Mouse (Mus musculus): ENCODE measurements around the gene Zfp526. TPM values are rescaled to one million over a fixed set of nuclear protein-coding genes. Genes with fewer than 3 reads are reported as not detected.
A peak's percentile ranks its signal among the peaks of the same experiment; 100 is the strongest.
"Not testable (repeated sequence)": the region's sequence is repeated elsewhere in the genome, so short reads cannot be mapped to it uniquely, and the experiment has no call there.

Zfp526 gene
- total RNA-seq, 2 experiments from 2014 or later, result 9.9 to 10.2 TPM

DNA sequence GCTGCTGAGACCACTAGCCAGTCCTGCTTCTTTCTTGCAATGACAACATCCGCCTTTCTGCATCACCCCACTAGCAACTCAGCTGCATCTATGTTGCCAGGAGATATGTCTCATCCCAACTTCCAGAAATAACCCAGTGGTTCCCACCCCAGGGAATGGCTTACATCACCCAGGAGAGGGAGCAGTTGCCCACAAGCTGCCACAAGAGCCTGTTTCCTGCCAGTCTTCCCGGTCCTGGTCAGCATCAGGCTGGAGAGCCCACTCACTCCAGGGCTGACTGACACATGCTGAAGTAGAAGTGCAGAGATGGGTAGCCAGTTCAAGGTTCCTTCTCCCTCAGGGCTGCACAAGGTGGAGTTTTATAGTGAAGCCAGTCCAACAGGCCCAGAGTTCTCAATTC lies 19.8 kb downstream of the Zfp526 start:
- peak; percentile 81 for DNase-seq

DNA sequence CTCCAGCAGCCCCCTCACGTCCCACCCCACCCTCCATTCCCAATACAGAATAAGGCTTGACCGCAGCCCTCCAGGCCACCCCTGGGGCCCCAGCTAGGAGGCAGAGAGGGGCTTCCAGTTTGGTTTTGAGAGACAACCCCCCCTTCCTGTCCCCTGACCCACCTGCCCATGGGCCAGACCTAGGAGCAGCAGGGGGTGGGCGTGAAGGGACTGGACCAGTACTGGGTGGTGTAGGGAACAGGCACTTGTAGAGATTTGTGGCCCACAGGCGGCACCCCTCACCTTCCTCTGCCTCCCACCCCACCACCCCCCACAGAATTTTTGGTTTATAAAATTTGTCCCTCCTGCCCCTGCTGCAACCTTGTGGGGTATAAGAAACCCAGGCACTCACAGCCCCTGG lies 22.1 kb downstream of the Zfp526 start:
- peak; percentile 10 for DNase-seq

DNA sequence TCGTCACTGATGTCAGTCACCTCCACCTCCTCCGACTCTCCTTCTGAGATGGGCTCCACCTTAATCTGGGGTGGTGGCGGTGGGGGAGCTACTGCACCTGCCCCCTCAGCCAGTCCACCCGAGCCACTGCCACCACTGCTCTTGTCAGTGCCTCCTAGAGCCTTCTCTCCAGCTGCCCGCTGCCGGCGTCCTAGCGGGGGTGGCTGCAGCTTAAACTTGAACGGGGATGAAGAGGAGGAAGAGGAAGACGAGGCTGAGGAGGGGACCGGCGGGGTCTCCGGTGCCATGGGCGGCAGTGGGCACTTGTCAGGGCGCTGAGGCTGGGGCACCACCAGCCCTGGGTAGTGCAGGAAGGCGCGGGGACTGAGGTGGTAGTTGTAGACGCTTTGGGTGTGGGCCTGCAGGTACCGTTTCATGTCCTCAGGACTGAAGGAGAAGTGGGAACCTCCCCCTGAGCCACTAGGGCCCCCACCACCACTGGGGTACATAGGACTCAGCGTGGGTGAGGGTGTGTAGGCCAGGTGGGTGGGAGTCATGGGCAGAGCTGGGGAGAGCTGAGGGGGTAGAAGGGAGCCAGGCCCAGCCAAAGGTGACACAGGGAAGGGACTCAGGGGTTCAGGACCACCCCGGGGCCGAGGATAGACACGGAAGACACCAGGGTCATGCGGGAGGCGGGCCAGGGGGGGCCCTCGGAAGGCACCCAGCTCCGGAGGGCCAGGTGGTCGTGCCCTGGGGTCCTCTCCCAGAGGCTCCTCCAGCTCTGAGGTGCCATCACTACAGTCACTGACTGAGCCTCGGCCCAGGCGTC lies 23.5 kb downstream of the Zfp526 start:
- DNase-seq, result peak; percentile 10

DNA sequence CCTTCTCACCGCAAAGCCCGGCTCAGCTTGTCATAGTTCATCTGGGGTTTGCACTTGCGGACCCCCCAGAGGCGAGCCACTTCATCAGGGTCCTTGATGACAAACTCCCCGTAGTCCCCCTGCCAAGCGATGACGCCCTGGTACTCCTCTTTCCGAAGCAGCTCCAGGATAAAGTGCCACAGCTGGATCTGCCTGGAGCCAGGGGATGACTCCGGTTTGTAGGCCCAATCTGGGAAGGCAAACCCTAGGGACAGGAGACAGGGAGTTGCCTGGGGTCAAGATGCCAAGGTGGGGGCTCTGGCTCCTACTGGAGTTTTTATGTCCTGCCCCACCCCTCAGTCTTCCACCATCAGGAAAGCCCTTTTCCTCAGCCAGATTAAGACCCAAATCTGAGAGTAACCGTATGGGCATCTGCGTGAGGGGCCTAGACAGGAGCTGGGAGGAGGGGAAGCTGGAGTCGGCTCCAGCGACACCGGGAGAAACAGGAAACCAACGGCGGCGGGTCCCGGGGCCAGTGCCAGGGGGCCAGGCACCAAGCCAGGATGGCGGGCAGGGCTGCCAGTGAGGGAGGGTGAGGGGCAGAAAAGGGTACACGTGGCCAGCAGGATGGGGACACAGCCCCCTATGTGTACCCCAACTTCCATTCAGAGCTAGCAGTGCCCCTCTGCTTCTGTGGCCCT lies 25.0 kb downstream of the Zfp526 start:
- DNase-seq, result peak; percentile 85

DNA sequence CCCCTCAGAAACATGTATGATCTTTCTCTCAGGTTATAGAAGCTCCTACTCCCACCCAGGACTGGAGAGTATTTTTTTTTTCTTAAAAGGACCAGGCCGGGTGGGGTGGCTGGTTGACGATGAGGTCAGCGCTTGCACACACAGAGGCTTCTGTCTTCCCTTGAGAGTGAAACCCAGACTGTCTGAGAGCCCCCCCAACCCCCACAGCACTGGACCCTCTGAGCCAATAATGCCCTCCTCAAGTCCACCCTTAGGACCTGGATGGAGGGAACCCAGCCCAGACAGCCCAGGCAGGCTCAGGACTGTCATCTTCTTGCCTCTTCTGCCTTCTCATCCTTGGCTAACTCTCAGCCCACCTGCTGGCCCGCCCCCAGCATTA lies 25.5 kb downstream of the Zfp526 start:
- peak; percentile 31 for DNase-seq

DNA sequence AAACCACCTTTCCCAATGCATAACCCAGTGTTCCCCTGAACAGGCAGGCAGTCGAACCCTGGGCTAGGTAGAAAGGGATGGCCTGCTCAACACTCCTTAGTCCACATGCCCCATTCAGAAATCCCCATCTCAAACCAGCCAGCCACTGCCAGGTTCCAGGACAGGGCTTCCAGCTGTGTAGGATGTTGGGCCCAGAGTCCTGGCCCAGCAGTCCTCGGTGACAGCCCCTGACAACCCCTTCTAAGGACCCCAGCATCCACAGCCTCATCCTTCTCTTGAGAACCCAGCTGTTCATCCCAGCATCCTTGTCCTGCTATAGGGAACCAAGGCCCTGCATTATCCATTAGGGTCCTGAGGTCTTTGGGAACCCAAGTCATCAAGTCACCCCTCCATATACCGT lies 26.3 kb downstream of the Zfp526 start:
- DNase-seq, result no peak

DNA sequence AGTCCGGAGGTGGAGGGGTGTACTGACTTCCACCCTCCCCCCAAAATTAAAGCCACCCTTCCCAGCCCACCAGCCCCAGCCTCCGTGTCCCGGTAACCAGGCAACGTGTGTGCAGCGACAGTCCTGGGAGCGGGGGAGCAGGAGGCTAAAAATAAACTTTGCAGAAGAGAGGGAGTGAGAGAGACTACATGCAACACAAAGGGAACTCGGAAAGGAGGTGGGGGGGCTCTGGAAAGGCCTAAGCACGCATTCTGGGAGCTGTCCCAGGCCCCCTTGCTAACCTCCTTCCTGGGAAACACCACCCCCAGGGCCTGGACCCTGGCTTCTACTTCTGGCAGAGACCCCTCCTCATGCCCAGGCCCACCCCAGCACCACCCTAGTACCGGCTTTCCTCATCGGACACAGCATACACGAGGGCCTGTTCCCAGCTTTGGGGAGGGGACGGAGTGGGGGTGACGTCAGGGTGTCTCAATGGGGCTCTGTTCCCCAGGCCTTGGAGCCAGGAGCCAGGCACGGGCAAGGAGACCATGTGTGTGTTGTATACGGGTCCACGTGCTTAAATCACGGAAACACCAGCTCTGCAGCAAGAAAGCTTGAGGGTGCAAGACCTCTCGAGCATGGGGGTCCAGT lies 26.9 kb downstream of the Zfp526 start:
- peak; percentile 67 for DNase-seq

DNA sequence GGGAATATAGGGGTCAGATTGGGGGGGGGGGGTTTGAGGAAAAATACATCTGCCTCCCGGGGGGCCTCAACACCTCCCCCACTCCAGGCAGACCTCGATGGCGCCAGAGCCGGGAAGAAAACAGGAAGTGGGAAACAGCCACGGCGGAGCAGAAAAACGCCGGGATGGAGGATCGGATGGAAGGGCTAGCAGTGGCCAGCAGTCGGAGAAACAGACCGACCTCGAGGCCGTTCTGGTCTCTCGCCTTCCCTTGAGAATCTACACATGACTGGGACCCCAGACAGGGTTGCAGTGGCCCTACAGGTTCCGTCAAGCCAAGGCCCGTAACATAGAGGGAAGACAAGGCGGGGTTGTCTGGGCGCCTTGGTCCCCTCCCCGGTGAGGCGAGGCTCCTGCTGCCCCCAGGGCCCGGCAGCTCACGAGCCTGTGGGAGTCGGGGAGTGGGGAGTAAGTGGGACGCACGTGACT lies 27.7 kb downstream of the Zfp526 start:
- peak; percentile 46 for DNase-seq

DNA sequence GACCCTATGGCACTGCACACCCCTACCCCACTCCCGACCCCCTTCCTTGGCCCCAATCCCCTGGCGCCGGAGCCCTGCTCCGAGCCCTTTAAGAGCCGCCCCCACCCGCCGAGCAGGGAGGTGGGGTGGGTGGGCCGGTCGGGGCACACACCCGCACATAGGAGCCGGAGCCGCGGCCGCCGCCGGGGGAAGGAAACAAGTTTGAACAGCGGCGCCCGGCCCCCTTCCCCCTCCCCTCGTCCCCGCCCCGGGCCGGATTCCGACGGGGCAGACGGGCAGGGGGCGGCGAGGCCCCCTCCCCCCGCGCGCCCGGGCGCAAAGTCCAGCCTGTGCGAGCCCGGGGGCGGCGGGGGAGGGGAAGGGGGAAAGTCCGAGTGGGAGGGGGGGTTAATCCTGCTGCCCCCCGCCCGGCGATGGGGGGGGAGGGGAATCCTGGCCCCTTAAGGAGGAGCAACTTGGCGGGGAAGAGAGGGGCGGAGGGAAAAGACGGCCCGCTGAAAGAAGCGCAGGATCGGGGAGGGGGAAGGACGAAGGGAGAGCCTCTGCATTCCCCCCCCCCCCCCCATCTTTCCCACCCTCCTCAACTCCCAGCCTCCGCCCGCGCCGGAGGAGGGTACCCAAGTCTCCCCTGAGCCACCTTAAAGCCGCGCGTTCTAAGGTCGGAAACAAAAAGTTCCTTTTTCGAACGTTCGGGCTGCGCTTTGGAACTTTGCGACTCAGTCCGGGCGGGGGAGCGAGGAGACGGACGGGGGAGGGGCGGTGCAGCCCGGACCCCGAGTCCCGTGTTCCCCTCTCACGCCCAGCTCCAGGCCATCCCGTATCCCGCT lies 28.3 kb downstream of the Zfp526 start:
- DNase-seq, result peak; percentile 84

DNA sequence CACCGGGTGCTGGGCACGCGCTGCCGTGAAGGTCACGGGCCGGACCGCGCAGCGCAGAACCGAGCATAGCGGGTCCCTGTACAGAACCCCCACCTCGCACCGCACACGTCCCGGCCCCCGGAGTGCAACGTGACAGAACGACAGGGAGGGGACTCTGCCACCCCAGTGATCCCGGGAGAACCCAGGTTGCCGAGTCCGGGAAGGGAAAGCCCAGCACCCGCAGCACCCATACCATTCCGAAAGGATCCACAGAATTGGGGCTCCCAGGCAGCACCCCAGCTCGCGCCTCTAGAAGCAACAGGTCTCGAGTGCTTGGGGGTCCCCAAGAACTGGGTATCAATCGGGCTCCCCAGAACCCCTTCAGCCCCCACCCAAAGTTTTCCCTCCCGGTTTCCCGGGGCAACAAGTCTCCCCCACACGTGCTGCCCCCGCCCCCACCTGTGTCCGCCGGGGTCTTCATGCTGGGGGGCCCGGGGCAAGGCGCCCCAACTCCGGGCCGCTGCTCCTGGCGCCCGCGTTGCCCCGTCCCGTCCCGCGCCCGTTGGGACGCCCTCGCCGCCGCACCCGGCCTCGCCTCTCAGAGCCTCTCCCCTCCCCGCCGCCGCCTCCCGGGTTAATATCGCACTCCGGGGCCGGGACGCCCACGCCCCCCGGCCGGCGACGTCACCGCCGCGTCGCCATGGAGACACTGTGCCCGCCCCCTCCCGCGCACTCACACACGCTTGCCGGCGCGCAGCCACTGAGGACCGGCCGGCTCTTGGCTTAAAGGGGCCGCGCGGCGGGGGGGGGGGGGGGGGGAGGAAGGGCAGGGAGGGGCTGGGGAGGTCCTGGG lies 29.1 kb downstream of the Zfp526 start, which contains the start of gene Erf:
Erf (minus strand) TSS at position 621 of the 832 bp plus-strand sequence.
- DNase-seq, result peak; percentile 98

DNA sequence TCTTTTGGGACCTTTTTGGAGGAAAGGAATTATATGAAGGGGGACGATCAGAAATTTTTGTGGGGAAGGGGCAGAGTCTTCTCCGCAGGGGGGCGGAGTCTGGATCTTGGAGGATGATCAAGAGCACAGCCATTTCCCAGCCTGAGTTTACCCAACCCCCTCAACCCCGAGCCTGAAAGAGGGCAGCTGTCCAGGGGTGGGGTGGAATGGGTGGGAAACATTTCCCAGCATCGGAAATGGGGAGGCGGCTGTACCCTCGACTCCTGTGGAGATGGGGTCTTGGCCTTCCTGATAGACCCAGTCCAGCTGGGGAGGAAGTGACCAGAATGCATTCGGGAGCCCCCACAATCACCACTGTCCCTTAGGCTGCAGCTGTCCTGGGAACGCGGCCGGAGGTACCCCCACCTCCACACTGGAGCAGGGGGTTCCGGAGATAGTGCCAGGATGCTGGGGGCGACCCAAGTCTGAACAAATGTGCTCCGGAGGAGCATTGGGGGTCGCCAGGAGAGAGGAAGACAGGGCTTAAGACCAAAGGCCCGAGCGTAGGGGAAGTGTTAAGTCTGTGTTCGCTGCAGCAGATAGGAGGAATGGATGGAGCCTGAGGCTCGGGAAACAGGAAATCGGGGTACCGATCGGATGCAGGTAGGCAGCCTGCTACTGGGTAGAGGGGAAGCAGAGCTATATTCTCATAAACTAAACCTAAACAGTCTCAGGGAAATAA lies 30.0 kb downstream of the Zfp526 start:
- peak; percentile 88 for DNase-seq

DNA sequence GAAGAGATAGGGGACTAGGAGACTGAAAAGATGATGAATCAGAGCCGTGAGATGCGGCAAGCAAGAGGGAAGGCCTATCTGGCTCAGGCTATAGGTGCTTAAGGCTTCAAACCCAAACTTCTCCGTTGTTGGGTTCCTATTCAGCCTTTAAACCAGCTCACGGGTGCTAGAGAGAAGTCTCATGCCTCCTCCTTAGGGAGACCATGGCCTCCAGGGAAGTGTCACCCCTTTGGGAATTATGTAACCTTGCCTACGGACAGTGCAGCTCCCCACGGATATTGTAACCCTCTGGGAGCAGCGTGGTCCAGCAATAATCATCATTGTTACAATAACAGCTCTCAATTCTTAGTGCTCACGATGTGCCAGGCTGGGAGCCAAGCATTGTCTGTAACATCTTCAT lies 30.6 kb downstream of the Zfp526 start:
- DNase-seq, result peak; percentile 26

DNA sequence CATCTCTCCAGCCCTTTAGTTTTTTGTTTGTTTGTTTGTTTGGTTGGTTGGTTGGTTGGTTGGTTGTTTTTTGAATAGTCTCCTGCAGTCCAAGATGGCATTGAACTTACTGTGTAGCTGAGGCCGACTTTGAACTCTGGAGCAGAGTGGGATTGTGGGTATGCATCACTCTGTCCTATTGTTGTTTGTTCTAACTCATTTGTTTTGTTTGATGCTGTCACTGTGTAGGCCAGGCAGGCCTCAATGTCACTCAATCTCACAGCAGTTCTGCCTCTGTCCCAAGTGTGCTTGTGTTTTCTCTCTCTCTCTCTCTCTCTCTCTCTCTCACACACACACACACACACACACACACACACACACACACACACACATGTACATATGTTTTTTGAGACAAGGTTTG lies 40.7 kb downstream of the Zfp526 start:
- DNase-seq, result no peak

DNA sequence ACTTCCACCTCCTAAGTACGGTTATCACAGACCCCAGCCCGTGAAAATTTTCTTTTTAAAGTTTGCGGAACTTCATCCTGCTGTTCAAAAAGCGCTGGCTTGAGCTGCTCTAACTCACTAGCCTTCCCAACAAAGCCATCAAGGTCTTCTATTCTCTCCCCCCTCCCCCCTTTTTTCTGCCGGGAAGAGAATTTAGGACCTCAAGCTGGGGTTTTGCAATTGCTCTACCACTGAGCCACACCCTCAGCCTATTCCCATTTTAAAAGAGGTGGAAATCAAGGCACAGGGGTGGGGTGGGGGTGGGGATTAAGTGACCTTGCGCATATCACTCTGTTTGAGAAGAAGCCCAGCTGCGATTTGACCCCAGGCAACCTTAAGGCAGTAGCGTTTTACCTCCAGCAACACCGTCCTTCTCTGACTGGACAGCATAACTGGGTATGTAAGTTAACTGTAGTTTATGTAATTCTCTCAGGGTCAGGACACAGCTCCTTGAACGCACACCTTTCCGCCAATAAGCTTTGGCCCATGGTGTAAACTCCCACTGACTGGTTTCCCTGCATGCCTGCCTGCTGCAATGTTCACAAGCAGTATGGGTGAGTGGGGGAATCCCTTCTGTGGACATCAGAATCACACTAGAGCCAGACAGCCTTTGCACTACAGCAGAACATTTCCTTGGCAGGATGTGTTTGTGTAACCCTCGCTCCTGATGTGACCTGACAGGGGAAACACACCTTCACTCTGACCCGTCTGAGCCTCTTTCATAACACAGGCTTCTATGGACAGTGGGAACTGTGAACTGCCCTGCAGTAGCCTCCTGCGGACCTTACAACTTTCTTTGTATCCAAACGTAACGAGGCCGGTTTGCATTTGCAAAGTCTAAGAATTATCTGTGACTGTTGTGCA lies 43.0 kb downstream of the Zfp526 start:
- no peak for DNase-seq

DNA sequence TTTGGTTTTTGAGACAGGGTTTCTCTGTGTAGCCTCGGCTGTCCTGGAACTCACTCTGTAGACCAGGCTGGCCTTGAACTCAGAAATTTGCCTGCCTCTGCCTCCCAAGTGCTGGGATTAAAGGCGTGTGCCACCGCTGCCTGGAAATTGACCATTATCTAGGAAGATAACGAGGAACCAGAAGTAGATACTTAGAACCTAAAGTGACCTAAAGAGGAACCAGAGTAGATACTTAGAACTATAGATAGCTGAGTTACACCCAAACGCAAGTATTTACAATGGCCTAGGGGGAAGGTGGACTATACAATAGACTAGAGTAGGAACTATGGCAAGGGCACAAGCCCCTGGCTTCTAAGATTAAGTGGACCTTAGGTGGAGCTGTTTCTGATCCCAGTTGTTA lies 44.5 kb downstream of the Zfp526 start:
- DNase-seq, result not testable (repeated sequence)

DNA sequence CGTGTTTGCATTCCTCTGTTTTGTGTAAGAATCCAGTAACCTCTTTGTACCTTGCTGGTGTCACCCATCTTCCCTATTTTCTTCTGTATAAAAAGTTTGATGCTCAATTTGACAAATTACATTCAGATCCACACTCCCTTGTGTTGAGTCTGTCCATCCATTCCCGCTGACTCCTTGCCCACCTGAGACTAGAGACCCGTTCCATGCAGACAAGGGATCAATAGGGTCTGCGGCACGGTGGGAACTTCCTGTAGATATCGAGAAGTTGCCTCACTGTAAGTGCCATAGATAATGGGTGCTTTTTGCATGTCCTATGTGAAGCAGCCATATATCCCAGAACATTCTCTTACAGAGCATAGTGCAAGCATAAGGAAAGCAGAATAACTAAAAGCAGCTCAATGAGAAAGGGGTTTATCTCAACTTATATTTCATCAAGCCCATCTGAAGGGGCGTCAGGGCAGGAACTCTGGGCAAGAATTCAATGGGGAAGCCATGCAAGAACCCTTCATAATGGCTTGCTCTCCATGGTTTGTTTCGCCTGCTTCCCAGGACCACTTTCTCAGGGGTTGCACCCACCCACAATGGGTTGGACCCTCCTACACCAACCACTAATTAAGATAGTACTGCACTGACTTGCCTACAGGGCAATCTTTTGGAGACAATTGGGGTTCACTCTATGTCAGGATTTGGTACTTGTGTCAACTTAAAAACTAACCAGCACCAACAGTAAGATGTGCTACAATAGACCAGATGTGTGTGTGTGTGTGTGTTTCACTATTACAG lies 45.1 kb downstream of the Zfp526 start:
- DNase-seq, result no peak

DNA sequence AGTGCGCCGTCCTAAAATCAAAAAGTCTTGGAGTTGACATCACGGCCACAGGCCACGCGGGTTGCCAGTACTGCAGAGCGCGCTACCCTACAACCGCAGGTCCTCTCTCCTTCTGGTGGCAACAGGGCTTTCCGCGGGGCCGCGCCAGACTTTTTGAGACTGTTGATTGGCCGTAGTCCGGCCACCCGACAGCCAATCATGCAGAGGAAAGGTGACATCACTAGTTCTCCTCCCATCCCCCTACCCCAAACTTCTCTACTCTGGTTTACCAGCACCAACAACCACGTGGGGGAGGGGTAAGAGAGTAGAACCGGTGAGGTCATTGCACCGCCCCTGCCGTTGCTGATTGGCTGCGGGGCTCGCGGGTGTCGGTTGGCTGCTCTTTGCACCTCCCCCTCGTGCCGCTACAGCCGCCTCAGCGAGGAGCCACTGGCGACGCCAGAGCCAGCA lies 46.1 kb downstream of the Zfp526 start, which contains the start of gene Cic:
Cic (plus strand) TSS at position 404 of the 450 bp plus-strand sequence.
- DNase-seq, result peak; percentile 98

DNA sequence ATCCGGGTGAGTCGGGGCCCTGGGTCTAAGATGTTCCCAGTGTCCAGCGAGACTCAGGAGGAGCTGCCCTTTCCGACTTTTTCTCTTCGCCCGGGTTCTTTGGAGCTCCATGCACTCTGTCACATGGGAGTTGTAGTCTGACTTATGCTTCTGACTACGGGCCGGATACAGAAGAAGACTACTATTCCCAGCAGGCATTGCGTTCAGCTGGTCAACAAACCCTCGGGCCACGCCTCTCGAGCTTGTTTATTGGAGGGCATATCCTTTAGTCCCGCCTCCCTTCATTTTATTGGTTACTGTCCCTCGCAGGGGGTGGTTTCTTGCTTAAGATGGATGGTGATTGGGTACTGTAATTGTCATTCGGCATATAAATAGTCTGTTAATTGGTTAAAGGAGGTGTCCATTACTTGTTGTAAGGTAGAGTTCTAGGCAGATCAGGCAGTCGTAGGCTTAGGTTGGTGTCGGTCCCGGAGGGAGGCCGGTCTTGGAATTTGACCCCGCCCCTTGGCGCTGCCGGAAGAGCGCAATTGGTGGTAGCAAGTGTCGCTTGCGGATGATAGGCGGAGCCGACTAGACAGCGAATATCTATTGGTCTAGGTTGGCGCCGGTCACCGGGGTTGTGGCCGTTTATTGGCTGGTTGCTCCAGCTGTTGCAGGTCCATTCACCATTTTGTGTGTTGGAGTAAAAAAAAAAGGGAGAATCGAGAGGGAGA lies 46.7 kb downstream of the Zfp526 start:
- peak; percentile 99 for DNase-seq

Measured in heart, postnatal 4 days (tissue).